ENCODE assay signal across 20 mouse cellular contexts in the genomic region with DNA sequence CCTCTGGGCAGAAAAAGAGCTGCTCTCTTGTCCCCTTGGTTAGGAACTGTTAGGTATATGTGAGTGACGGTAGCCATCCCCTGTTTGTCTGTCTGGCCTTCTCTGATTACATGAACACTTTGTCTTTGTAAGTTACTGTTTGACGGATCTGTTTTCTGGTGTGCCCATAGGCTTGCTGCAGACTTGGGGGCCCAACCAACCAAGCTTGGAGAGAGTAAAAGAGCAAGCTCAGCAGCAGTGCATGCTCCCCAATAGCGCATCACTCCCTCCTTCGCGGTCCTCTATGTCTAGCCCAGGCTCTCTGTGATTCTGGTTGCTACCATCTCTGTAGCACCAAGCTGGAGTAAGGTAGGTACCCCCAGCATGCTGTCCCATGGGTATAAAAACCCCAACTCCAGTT. TPM values are rescaled to one million over a fixed set of nuclear protein-coding genes. Genes with fewer than 3 reads are reported as not detected.
DNase-seq lines count a peak whose midpoint lies in the region; ATAC-seq and TF ChIP-seq lines count a peak whose summit lies in the region.
"Had no signal": no experiment of that assay in that cellular context is flagged by ENCODE, and none has a peak within 500 bp of the region (broad histone marks: within the 10 kb centered on the region; RNA-seq: fewer than 3 reads in every experiment).

No protein-coding gene starts in this region.

- 85% methylated on average over 5 of the region's 5 CpGs for WGBS in heart, embryonic 10.5 days
- 81% methylated on average over 5 of the region's 5 CpGs for WGBS in heart, embryonic 12.5 days
- 80% methylated on average over 5 of the region's 5 CpGs for WGBS in kidney, embryonic 16.5 days
- WGBS in macrophage (ENCODE audit: missing documents), result 96% methylated on average over 5 of the region's 5 CpGs

- no peaks in the 10 kb centered on the region for H3K4me1 ChIP-seq in heart, embryonic 10.5 days
- H3K4me1 ChIP-seq in heart, embryonic 12.5 days (replicated peaks), result no peaks in the 10 kb centered on the region
- peaks cover 13% of the 10 kb centered on the region for H3K4me1 ChIP-seq in bone marrow macrophage, adult 2 months (ENCODE audit: control insufficient read depth, insufficient read depth, low read length)
- H3K4me1 ChIP-seq in kidney, embryonic 16.5 days (ENCODE audit: insufficient read depth, low read length), result no peaks in the 10 kb centered on the region
- H3K4me1 ChIP-seq: embryonic facial prominence, embryonic 10.5 days; forebrain, embryonic 13.5 days; heart, embryonic 15.5 days; hindbrain, embryonic 13.5 days had no signal

- no peak for TF ChIP-seq POLR2A in bone marrow macrophage, adult 2 months (IDR thresholded peaks at IDR 0.05; ENCODE audit: borderline replicate concordance, low read depth, low read length)

- no peaks in the 10 kb centered on the region for H3K27me3 ChIP-seq in heart, embryonic 10.5 days (ENCODE audit: insufficient read depth, poor library complexity, severe bottlenecking)
- H3K27me3 ChIP-seq in heart, embryonic 12.5 days (replicated peaks), result no peaks in the 10 kb centered on the region
- H3K27me3 ChIP-seq in kidney, embryonic 16.5 days (ENCODE audit: insufficient read depth, low read length), result no peaks in the 10 kb centered on the region
- H3K27me3 ChIP-seq: forebrain, embryonic 13.5 days; heart, embryonic 15.5 days; hindbrain, embryonic 13.5 days had no signal

- H3K79me2 ChIP-seq in macrophage (ENCODE audit: inconsistent target), result no peaks in the 10 kb centered on the region

- no peaks in the 10 kb centered on the region for H3K9me3 ChIP-seq in heart, embryonic 10.5 days
- peaks cover 5% of the 10 kb centered on the region; the same call in 1 of the 2 replicates for H3K9me3 ChIP-seq in heart, embryonic 12.5 days (replicated peaks)
- peaks cover 4% of the 10 kb centered on the region for H3K9me3 ChIP-seq in kidney, embryonic 16.5 days (ENCODE audit: low read length)
- H3K9me3 ChIP-seq: heart, embryonic 15.5 days had no signal

- H3K4me2 ChIP-seq in heart, embryonic 12.5 days, result no peak overlapping the region
- H3K4me2 ChIP-seq in kidney, embryonic 16.5 days (replicated peaks; ENCODE audit: low read depth, low read length), result no peak overlapping the region
- H3K4me2 ChIP-seq: forebrain, embryonic 13.5 days; heart, embryonic 15.5 days; hindbrain, embryonic 13.5 days had no signal

- no peak for TF ChIP-seq CTCF in bone marrow macrophage, adult 2 months (IDR thresholded peaks at IDR 0.05; ENCODE audit: low read depth, low read length)

- no peak overlapping the region for H3K4me3 ChIP-seq in heart, embryonic 10.5 days
- H3K4me3 ChIP-seq in heart, embryonic 12.5 days, result no peak overlapping the region
- H3K4me3 ChIP-seq in bone marrow macrophage, adult 2 months (ENCODE audit: insufficient read depth, low read length), result no peak overlapping the region
- H3K4me3 ChIP-seq in kidney, embryonic 16.5 days (ENCODE audit: low read length), result no peak overlapping the region
- no peak overlapping the region for H3K4me3 ChIP-seq in macrophage (ENCODE audit: inconsistent target)
- H3K4me3 ChIP-seq: embryonic facial prominence, embryonic 10.5 days; forebrain, embryonic 13.5 days; heart, embryonic 15.5 days; hindbrain, embryonic 13.5 days had no signal

- no peaks in the 10 kb centered on the region for H3K36me3 ChIP-seq in heart, embryonic 10.5 days
- H3K36me3 ChIP-seq in heart, embryonic 12.5 days, result no peaks in the 10 kb centered on the region
- no peaks in the 10 kb centered on the region for H3K36me3 ChIP-seq in kidney, embryonic 16.5 days (ENCODE audit: insufficient read depth, low read length)
- no peaks in the 10 kb centered on the region for H3K36me3 ChIP-seq in macrophage (ENCODE audit: inconsistent target)
- H3K36me3 ChIP-seq: embryonic facial prominence, embryonic 10.5 days; heart, embryonic 15.5 days; hindbrain, embryonic 13.5 days had no signal

- DNase-seq in heart, embryonic 10.5 days (ENCODE audit: low spot score), result peak; percentile 45
- DNase-seq in Muller cell, postnatal 12 days (ENCODE audit: inconsistent ontology term), result no peak
- DNase-seq in adrenal gland, postnatal 36 days, result no peak
- DNase-seq: adrenal gland, postnatal 14 days; cerebellum, adult 2 months; cerebellum, postnatal 10 days; forebrain, postnatal 0 days; gastrocnemius, postnatal 14 days; heart, postnatal 14 days had no signal

- no peak overlapping the region for H3K27ac ChIP-seq in heart, embryonic 10.5 days
- no peak overlapping the region for H3K27ac ChIP-seq in heart, embryonic 12.5 days (ENCODE audit: poor library complexity, severe bottlenecking)
- H3K27ac ChIP-seq in bone marrow macrophage, adult 2 months (ENCODE audit: insufficient read depth, low read depth, low read length), result peak overlapping the region; percentile 98
- no peak overlapping the region for H3K27ac ChIP-seq in kidney, embryonic 16.5 days (ENCODE audit: low read length)
- peak overlapping the region; percentile 92 for H3K27ac ChIP-seq in macrophage
- H3K27ac ChIP-seq: embryonic facial prominence, embryonic 10.5 days; forebrain, embryonic 13.5 days; heart, embryonic 15.5 days; hindbrain, embryonic 13.5 days had no signal

- no peak overlapping the region for H3K9ac ChIP-seq in heart, embryonic 12.5 days
- H3K9ac ChIP-seq in kidney, embryonic 16.5 days (replicated peaks; ENCODE audit: low read length), result no peak overlapping the region
- H3K9ac ChIP-seq: forebrain, embryonic 13.5 days; forebrain, postnatal 0 days; heart, embryonic 15.5 days; hindbrain, embryonic 13.5 days had no signal

- ATAC-seq in heart, embryonic 12.5 days (ENCODE audit: insufficient number of reproducible peaks, low FRiP score), result no peak
- ATAC-seq in kidney, embryonic 16.5 days (ENCODE audit: low FRiP score, low TSS enrichment), result peak; percentile 70
- ATAC-seq: activated CD4-positive, CD25-positive, alpha-beta regulatory T cell, adult 4 months; forebrain, embryonic 13.5 days; forebrain, postnatal 0 days; Patski had no signal

RNA-seq across cellular contexts. Expression of a gene that starts 9.1 kb away (rescaled TPM):
- 26.5 and 27.7 TPM in 2 replicates for polyA plus RNA-seq in heart, embryonic 10.5 days (2016; fragmentation: Nextera tagmentation; extraction: Ambion mirVana)
- 27.3 TPM in 2 replicates for polyA plus RNA-seq in heart, embryonic 12.5 days (2016; fragmentation: Nextera tagmentation; extraction: Ambion mirVana)
- polyA plus RNA-seq in bone marrow macrophage, adult 2 months (2012; ENCODE audit: insufficient read depth, insufficient read length, missing spikeins), result 27.3 and 34.2 TPM in 2 replicates
- 35.2 and 38.9 TPM in 2 replicates for polyA plus RNA-seq in kidney, embryonic 16.5 days (2015; fragmentation: Nextera tagmentation; extraction: Ambion mirVana)
- 10 to 100 TPM in 8 of 26 experiments, 1 to 10 TPM in 18; 2.0 to 16.9 (median 6.2) TPM for total RNA-seq in macrophage (2018; cell fraction: chromatin; rRNA removed)
- 10 to 100 TPM; 24.2 to 56.5 (median 42.0) TPM for total RNA-seq in macrophage (2018; cell fraction: cytosol; rRNA removed)
- total RNA-seq in macrophage (2018; cell fraction: nucleus; rRNA removed), result 10 to 100 TPM in 25 of 26 experiments, 1 to 10 TPM in 1; 7.3 to 52.3 (median 23.1) TPM
- 37.6 to 72.1 TPM (median 50.0 TPM) in 3 replicates for polyA plus RNA-seq in macrophage (2018)
- total RNA-seq in adrenal gland, postnatal 36 days (2021), result 10 to 100 TPM; 10.8 to 12.7 TPM
- total RNA-seq: MEL had no signal
- polyA plus RNA-seq: activated CD4-positive, CD25-positive, alpha-beta regulatory T cell, adult 4 months had no signal

Comparison
In these comparisons a context has a peak if more than half of its experiments do, and no peak if none do; other contexts are left out.
1. H3K27ac ChIP-seq: peak in bone marrow macrophage, adult 2 months (single experiment) and macrophage (single experiment); none in heart, embryonic 10.5 days (single experiment), heart, embryonic 12.5 days (single experiment) and kidney, embryonic 16.5 days (single experiment).